20 mouse cellular contexts compared by ENCODE assay signal in the genomic region with DNA sequence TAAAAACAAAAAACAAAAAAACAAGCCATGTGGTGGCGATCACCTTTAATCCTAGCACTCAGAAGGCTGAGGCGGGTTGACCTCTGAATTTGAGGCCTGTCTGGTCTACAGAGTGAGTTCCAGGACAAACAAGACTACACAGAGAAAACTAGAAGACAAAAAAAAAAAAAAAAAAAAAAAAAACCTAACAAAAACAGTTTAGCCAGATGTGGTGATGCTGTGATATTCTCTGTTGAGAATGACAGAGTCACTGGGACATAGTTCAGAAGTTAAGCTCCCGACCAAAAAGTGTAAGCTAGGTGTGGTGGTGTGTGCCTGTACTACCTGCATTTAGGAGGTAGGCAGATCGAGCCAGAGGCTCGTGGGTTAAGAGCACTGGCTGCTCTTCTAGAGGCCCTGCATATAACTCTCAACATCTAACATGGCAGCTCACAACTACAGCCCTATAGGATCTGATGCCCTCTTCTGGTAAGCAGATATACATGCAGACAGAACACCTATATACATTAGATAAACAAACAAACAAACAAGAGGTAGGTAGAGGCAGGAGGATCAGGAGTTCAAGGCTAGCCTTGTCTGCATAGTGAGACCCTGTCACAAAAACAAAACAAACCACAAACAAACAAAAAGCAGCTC. TPM values are rescaled to one million over a fixed set of nuclear protein-coding genes. Genes with fewer than 3 reads are reported as not detected.
A peak's percentile ranks its signal among the peaks of the same experiment; 100 is the strongest.
DNase-seq lines count a peak whose midpoint lies in the region; ATAC-seq and TF ChIP-seq lines count a peak whose summit lies in the region.
"Had no signal": no experiment of that assay in that cellular context is flagged by ENCODE, and none has a peak within 500 bp of the region (broad histone marks: within the 10 kb centered on the region; RNA-seq: fewer than 3 reads in every experiment).

No protein-coding gene starts in this region.

- ATAC-seq in kidney, postnatal 0 days (replicated peaks; ENCODE audit: low FRiP score, low read depth), result no peak
- ATAC-seq in kidney, embryonic 15.5 days (replicated peaks; ENCODE audit: low FRiP score), result no peak
- no peak for ATAC-seq in liver, embryonic 14.5 days (ENCODE audit: insufficient read depth)
- ATAC-seq: inflammation-experienced regulatory T-cells, adult 6 months had no signal

- TF ChIP-seq EP300 in CH12.LX (IDR thresholded peaks at IDR 0.05; ENCODE audit: low read length), result no peak
- TF ChIP-seq EP300 in liver, embryonic 14.5 days (IDR thresholded peaks at IDR 0.05; ENCODE audit: low read depth), result no peak

- TF ChIP-seq POLR2A in CH12.LX (IDR thresholded peaks at IDR 0.05; ENCODE audit: low read depth, low read length), result no peak

- peaks cover 32% of the 10 kb centered on the region for H3K79me2 ChIP-seq in CH12.LX (replicated peaks; ENCODE audit: control insufficient read depth, extremely low read depth, insufficient read depth, poor library complexity, severe bottlenecking)

- H3K9me3 ChIP-seq in kidney, postnatal 0 days (replicated peaks; ENCODE audit: low read length), result no peaks in the 10 kb centered on the region
- no peaks in the 10 kb centered on the region for H3K9me3 ChIP-seq in kidney, embryonic 15.5 days (replicated peaks)
- H3K9me3 ChIP-seq in CH12.LX (replicated peaks; ENCODE audit: low read length), result no peaks in the 10 kb centered on the region
- no peaks in the 10 kb centered on the region for H3K9me3 ChIP-seq in liver, embryonic 14.5 days (ENCODE audit: control insufficient read depth, low read length)
- H3K9me3 ChIP-seq in hindbrain, embryonic 10.5 days, result no peaks in the 10 kb centered on the region
- H3K9me3 ChIP-seq: embryonic facial prominence, embryonic 15.5 days; forebrain, embryonic 12.5 days; heart, embryonic 10.5 days; stomach, embryonic 15.5 days had no signal

- WGBS in kidney, postnatal 0 days, result 91% methylated on average over 5 of the region's 5 CpGs
- 87% methylated on average over 5 of the region's 5 CpGs for WGBS in kidney, embryonic 15.5 days
- WGBS in liver, embryonic 14.5 days (ENCODE audit: insufficient replicate concordance), result 73% methylated on average over 5 of the region's 5 CpGs
- WGBS in hindbrain, embryonic 10.5 days, result 87% methylated on average over 5 of the region's 5 CpGs

- H3K9ac ChIP-seq in kidney, postnatal 0 days (ENCODE audit: low read depth, low read length), result no peak overlapping the region
- no peak overlapping the region for H3K9ac ChIP-seq in kidney, embryonic 15.5 days
- H3K9ac ChIP-seq in CH12.LX (ENCODE audit: insufficient read depth, low read depth), result no peak overlapping the region
- no peak overlapping the region for H3K9ac ChIP-seq in liver, embryonic 14.5 days (replicated peaks)
- H3K9ac ChIP-seq: forebrain, embryonic 12.5 days; stomach, embryonic 15.5 days had no signal

- H3K27ac ChIP-seq in kidney, postnatal 0 days, result no peak overlapping the region
- H3K27ac ChIP-seq in kidney, embryonic 15.5 days, result no peak overlapping the region
- H3K27ac ChIP-seq in CH12.LX (ENCODE audit: insufficient read depth, low read depth), result no peak overlapping the region
- no peak overlapping the region for H3K27ac ChIP-seq in liver, embryonic 14.5 days
- H3K27ac ChIP-seq in hindbrain, embryonic 10.5 days, result no peak overlapping the region
- H3K27ac ChIP-seq: embryonic facial prominence, embryonic 15.5 days; forebrain, embryonic 12.5 days; stomach, embryonic 15.5 days had no signal

- TF ChIP-seq RAD21 in CH12.LX (IDR thresholded peaks at IDR 0.05; ENCODE audit: low read depth, low read length), result no peak

- H3K4me3 ChIP-seq in kidney, postnatal 0 days (replicated peaks; ENCODE audit: low read depth, low read length), result no peak overlapping the region
- no peak overlapping the region for H3K4me3 ChIP-seq in kidney, embryonic 15.5 days (replicated peaks)
- H3K4me3 ChIP-seq in CH12.LX (replicated peaks in 1 of 3; ENCODE audit: low read depth in 2 of 3, low read length in 2 of 3, poor library complexity in 1 of 3), result no peak overlapping the region
- H3K4me3 ChIP-seq in liver, embryonic 14.5 days (ENCODE audit: insufficient read depth in 1 of 2, low read depth in 2 of 2, low read length in 2 of 2), result no peak overlapping the region
- H3K4me3 ChIP-seq in hindbrain, embryonic 10.5 days, result no peak overlapping the region

- in situ Hi-C loops in CH12.LX (cut with MboI; ENCODE audit: low pct_ligation_motif_present, low pct_unique_long_range_greater_than_20kb, low sequenced_read_pairs), result no loop called here

- no peaks in the 10 kb centered on the region for H3K27me3 ChIP-seq in kidney, postnatal 0 days (ENCODE audit: insufficient read depth, low read length)
- no peaks in the 10 kb centered on the region for H3K27me3 ChIP-seq in kidney, embryonic 15.5 days
- H3K27me3 ChIP-seq in CH12.LX (replicated peaks), result no peaks in the 10 kb centered on the region
- no peaks in the 10 kb centered on the region for H3K27me3 ChIP-seq in liver, embryonic 14.5 days (ENCODE audit: control insufficient read depth, insufficient read depth, low read length)
- H3K27me3 ChIP-seq in hindbrain, embryonic 10.5 days (ENCODE audit: insufficient read depth, poor library complexity, severe bottlenecking), result no peaks in the 10 kb centered on the region
- H3K27me3 ChIP-seq: embryonic facial prominence, embryonic 15.5 days; forebrain, embryonic 12.5 days; stomach, embryonic 15.5 days had no signal

- peaks cover 16% of the 10 kb centered on the region for H3K36me3 ChIP-seq in kidney, postnatal 0 days (ENCODE audit: insufficient read depth, low read length)
- peaks cover 20% of the 10 kb centered on the region for H3K36me3 ChIP-seq in kidney, embryonic 15.5 days
- peaks cover 16 to 20% of the 10 kb centered on the region in 2 experiments for H3K36me3 ChIP-seq in CH12.LX (replicated peaks in 1 of 2; ENCODE audit: control insufficient read depth in 1 of 2, insufficient read depth in 1 of 2, low read length in 1 of 2)
- peaks cover 22% of the 10 kb centered on the region for H3K36me3 ChIP-seq in liver, embryonic 14.5 days (replicated peaks; ENCODE audit: control insufficient read depth, insufficient read depth, low read depth)
- H3K36me3 ChIP-seq in hindbrain, embryonic 10.5 days, result peaks cover 21% of the 10 kb centered on the region

- H3K4me1 ChIP-seq in kidney, postnatal 0 days (replicated peaks; ENCODE audit: insufficient read depth, low read length), result no peaks in the 10 kb centered on the region; the same call in 1 of the 2 replicates
- peaks cover 28% of the 10 kb centered on the region for H3K4me1 ChIP-seq in kidney, embryonic 15.5 days
- peaks cover 5 to 29% of the 10 kb centered on the region in 2 experiments for H3K4me1 ChIP-seq in CH12.LX (ENCODE audit: control insufficient read depth in 1 of 2, insufficient read depth in 2 of 2)
- H3K4me1 ChIP-seq in liver, embryonic 14.5 days (replicated peaks; ENCODE audit: control insufficient read depth in 2 of 2, insufficient read depth in 2 of 2, low read length in 1 of 2), result peaks cover 8 to 20% of the 10 kb centered on the region in 2 experiments
- peaks cover 21% of the 10 kb centered on the region for H3K4me1 ChIP-seq in hindbrain, embryonic 10.5 days (replicated peaks)

- TF ChIP-seq CTCF in kidney, postnatal 0 days (IDR thresholded peaks at IDR 0.05; ENCODE audit: low read depth), result peak; percentile 39
- no peak; a peak in 1 of 4 replicates for TF ChIP-seq CTCF in CH12.LX (conservative IDR thresholded peaks at IDR 0.05 in 1 of 2, IDR thresholded peaks at IDR 0.05 in 1 of 2; ENCODE audit: low read depth in 2 of 2, low read length in 2 of 2)
- peak; percentile 35 for TF ChIP-seq CTCF in liver, embryonic 14.5 days (IDR thresholded peaks at IDR 0.05; ENCODE audit: low read depth)

- dilution Hi-C loops in CH12.LX (cut with MboI; ENCODE audit: extremely low pct_ligation_motif_present, extremely low pct_unique_long_range_greater_than_20kb, low sequenced_read_pairs), result no loop called here

- no peak overlapping the region for H3K4me2 ChIP-seq in kidney, postnatal 0 days (ENCODE audit: low read length)
- H3K4me2 ChIP-seq in kidney, embryonic 15.5 days, result no peak overlapping the region
- H3K4me2 ChIP-seq in CH12.LX (ENCODE audit: insufficient read depth, low read depth, poor library complexity, severe bottlenecking), result 0 out of 2 replicates have a peak overlapping the region, but pooled peaks have one; percentile 3
- peak overlapping the region; percentile 89; the same call in 1 of the 2 replicates for H3K4me2 ChIP-seq in liver, embryonic 14.5 days (ENCODE audit: low read depth)

- DNase-seq in kidney, postnatal 0 days (ENCODE audit: low spot score), result no peak
- peak; percentile 49 for DNase-seq in 416B (ENCODE audit: low read depth)
- DNase-seq in CH12.LX (ENCODE audit: extremely low read depth), result no peak
- DNase-seq in liver, embryonic 14.5 days (ENCODE audit: low read depth in 3 of 3, low spot score in 3 of 3), result no peak
- DNase-seq in spleen, postnatal 36 days (ENCODE audit: low spot score in 2 of 2), result no peak
- no peak for DNase-seq in hindbrain, embryonic 10.5 days (ENCODE audit: low spot score)
- DNase-seq: adrenal gland, adult 2 months; embryo, embryonic 11 days; heart, postnatal 14 days; left cerebral cortex, postnatal 4 days; lung, adult 18-20 months; lung, postnatal 4 days; midbrain, embryonic 14.5 days; thymus, adult 2 months had no signal

TF ChIP-seq in CH12.LX, 34 proteins besides CTCF, POLR2A, EP300 and RAD21 (continues in another document):
- no peak for TF ChIP-seq UBTF (IDR thresholded peaks at IDR 0.05; ENCODE audit: low read depth, low read length)
- TF ChIP-seq USF1 (IDR thresholded peaks at IDR 0.05; ENCODE audit: low read depth, low read length), result no peak
- no peak for TF ChIP-seq ZKSCAN1 (IDR thresholded peaks at IDR 0.05; ENCODE audit: borderline replicate concordance, low read depth, low read length)
- no peak for TF ChIP-seq MAX (IDR thresholded peaks at IDR 0.05; ENCODE audit: low read length)
- no peak for TF ChIP-seq ETS1 (conservative IDR thresholded peaks at IDR 0.05; ENCODE audit: low read depth, low read length)
- no peak for TF ChIP-seq ZMIZ1 (IDR thresholded peaks at IDR 0.05; ENCODE audit: low read depth, low read length)
- TF ChIP-seq BHLHE40 (IDR thresholded peaks at IDR 0.05; ENCODE audit: low read depth, low read length), result no peak
- no peak for TF ChIP-seq HCFC1 (IDR thresholded peaks at IDR 0.05; ENCODE audit: low read depth, low read length)
- TF ChIP-seq ELF1 (IDR thresholded peaks at IDR 0.05; ENCODE audit: low read depth, low read length), result no peak
- TF ChIP-seq JUND (conservative IDR thresholded peaks at IDR 0.05; ENCODE audit: low read depth, low read length), result no peak
- no peak for TF ChIP-seq NELFE (IDR thresholded peaks at IDR 0.05; ENCODE audit: low read depth, low read length)

RNA-seq across cellular contexts. Expression of a gene that starts 1.9 kb away (rescaled TPM):
- polyA plus RNA-seq in kidney, postnatal 0 days (2015; fragmentation: Nextera tagmentation; extraction: Ambion mirVana), result 65.8 and 66.1 TPM in 2 replicates
- 59.8 and 62.4 TPM in 2 replicates for polyA plus RNA-seq in kidney, embryonic 15.5 days (2015; fragmentation: Nextera tagmentation; extraction: Ambion mirVana)
- 145 and 232 TPM in 2 replicates for total RNA-seq in CH12.LX (2012; rRNA removed)
- total RNA-seq in CH12.LX (2014; rRNA removed), result 199 and 252 TPM in 2 replicates
- 128 and 139 TPM in 2 replicates for polyA plus RNA-seq in CH12.LX (2012; ENCODE audit: insufficient read length, low read depth)
- 33.3 and 33.6 TPM in 2 replicates for polyA plus RNA-seq in liver, embryonic 14.5 days (2012; rRNA removed)
- 71.2 and 75.5 TPM in 2 replicates for polyA plus RNA-seq in liver, embryonic 14.5 days (2014; fragmentation: Nextera tagmentation; extraction: Ambion mirVana)
- polyA plus RNA-seq in hindbrain, embryonic 10.5 days (2016; fragmentation: Nextera tagmentation; extraction: Ambion mirVana), result 40.2 and 40.5 TPM in 2 replicates

Comparison
In these comparisons a context has a peak if more than half of its experiments do, and no peak if none do; other contexts are left out.
1. H3K4me2 ChIP-seq: peak in CH12.LX (single experiment) and liver, embryonic 14.5 days (single experiment); none in kidney, postnatal 0 days (single experiment) and kidney, embryonic 15.5 days (single experiment).
2. CTCF ChIP-seq: peak in kidney, postnatal 0 days (single experiment) and liver, embryonic 14.5 days (single experiment); none in CH12.LX (0 of 2).